Mouse (Mus musculus): ENCODE measurements at regions not wholly inside any gene's neighbourhood (a gene's known extent, or its start where the extent isn't known, plus 50 kb on each side); places are given as distances from the start of the nearest gene placed in this dataset.

GRCm38 (mm10) chr14:123219590-123219989, 235.8 kb upstream of the Tmtc4 start:
- Histone ChIP-seq H3K27ac (no peak overlapping the region), H3K4me2 (replicated peaks) (no peak overlapping the region), H3K4me3 (replicated peaks) (no peak overlapping the region), H3K9ac (replicated peaks) (no peak overlapping the region), H3K9me3 (no peaks in the 10 kb centered on the region), H3K4me1 (replicated peaks) (no peaks in the 10 kb centered on the region), H3K27me3 (no peaks in the 10 kb centered on the region), H3K36me3 (no peaks in the 10 kb centered on the region)
- ATAC-seq: no peak
- WGBS: 89% methylated on average over 1 of the region's 1 CpGs

- Histone ChIP-seq H3K27ac (no peak overlapping the region), H3K4me1 (replicated peaks) (no peaks in the 10 kb centered on the region), H3K4me3 (replicated peaks) (no peak overlapping the region), H3K4me2 (replicated peaks) (no peak overlapping the region), H3K27me3 (no peaks in the 10 kb centered on the region), H3K9ac (replicated peaks) (no peak overlapping the region), H3K9me3 (no peaks in the 10 kb centered on the region), H3K36me3 (no peaks in the 10 kb centered on the region)
- 90% methylated on average over 3 of the region's 3 CpGs for WGBS
- no peak for ATAC-seq
These were observed 226.4 kb upstream of the Tmtc4 start for GRCm38 (mm10) chr14:123210241-123210640.

- Histone ChIP-seq H3K27me3 (no peaks in the 10 kb centered on the region), H3K27ac (no peak overlapping the region), H3K9ac (replicated peaks) (no peak overlapping the region), H3K4me1 (replicated peaks) (peaks cover 10% of the 10 kb centered on the region; the same call in 1 of the 2 replicates), H3K36me3 (no peaks in the 10 kb centered on the region), H3K9me3 (no peaks in the 10 kb centered on the region), H3K4me3 (replicated peaks) (no peak overlapping the region), H3K4me2 (replicated peaks) (no peak overlapping the region)
- no peak for ATAC-seq
- WGBS: 82% methylated on average over 2 of the region's 2 CpGs
These were observed 219.0 kb upstream of the Tmtc4 start for GRCm38 (mm10) chr14:123202848-123203247.

GRCm38 (mm10) chr14:123202313-123202712, 218.5 kb upstream of the Tmtc4 start:
- no peak overlapping the region for H3K4me3 ChIP-seq (replicated peaks)
- 69% methylated on average over 4 of the region's 4 CpGs for WGBS
- ATAC-seq: peak; percentile 59

GRCm38 (mm10) chr14:123201426-123202274, 217.8 kb upstream of the Tmtc4 start:
- peaks cover 10% of the 10 kb centered on the region; the same call in 1 of the 2 replicates for H3K4me1 ChIP-seq (replicated peaks)
- H3K27me3 ChIP-seq: no peaks in the 10 kb centered on the region
- no peak overlapping the region for H3K4me3 ChIP-seq (replicated peaks)
- no peak overlapping the region for H3K4me2 ChIP-seq (replicated peaks)
- ATAC-seq: peak; percentile 78
- whole genome bisulfite sequencing: 77% methylated on average over 14 of the region's 14 CpGs
- H3K27ac ChIP-seq: 0 out of 2 replicates have a peak overlapping the region, but pooled peaks have one; percentile 40
- no peaks in the 10 kb centered on the region for H3K36me3 ChIP-seq
- H3K9ac ChIP-seq (replicated peaks): no peak overlapping the region
- H3K9me3 ChIP-seq: no peaks in the 10 kb centered on the region

More at GRCm38 (mm10) chr14:123202313-123202712, 218.5 kb upstream of the Tmtc4 start:
- H3K27ac ChIP-seq: no peak overlapping the region
- no peaks in the 10 kb centered on the region for H3K9me3 ChIP-seq
- H3K9ac ChIP-seq (replicated peaks): no peak overlapping the region
- H3K4me1 ChIP-seq (replicated peaks): peaks cover 10% of the 10 kb centered on the region; the same call in 1 of the 2 replicates
- no peaks in the 10 kb centered on the region for H3K36me3 ChIP-seq
- no peak overlapping the region for H3K4me2 ChIP-seq (replicated peaks)
- H3K27me3 ChIP-seq: no peaks in the 10 kb centered on the region

- ATAC-seq: no peak
- no peak overlapping the region for H3K27ac ChIP-seq
- no peak overlapping the region for H3K4me2 ChIP-seq (replicated peaks)
- no peak overlapping the region for H3K9ac ChIP-seq (replicated peaks)
- WGBS: 51% methylated on average over 3 of the region's 3 CpGs
- H3K27me3 ChIP-seq: no peaks in the 10 kb centered on the region
- H3K4me3 ChIP-seq (replicated peaks): no peak overlapping the region
- H3K9me3 ChIP-seq: no peaks in the 10 kb centered on the region
- peaks cover 10% of the 10 kb centered on the region; the same call in 1 of the 2 replicates for H3K4me1 ChIP-seq (replicated peaks)
- H3K36me3 ChIP-seq: no peaks in the 10 kb centered on the region
These were observed 215.3 kb upstream of the Tmtc4 start for GRCm38 (mm10) chr14:123199111-123199510.

- no peak for ATAC-seq
- Histone ChIP-seq H3K27ac (no peak overlapping the region), H3K9ac (replicated peaks) (no peak overlapping the region), H3K9me3 (no peaks in the 10 kb centered on the region), H3K27me3 (no peaks in the 10 kb centered on the region), H3K4me2 (replicated peaks) (no peak overlapping the region), H3K4me1 (replicated peaks) (no peaks in the 10 kb centered on the region), H3K4me3 (replicated peaks) (no peak overlapping the region), H3K36me3 (no peaks in the 10 kb centered on the region)
- WGBS: 95% methylated on average over 2 of the region's 2 CpGs
These were observed 208.7 kb upstream of the Tmtc4 start for GRCm38 (mm10) chr14:123192574-123192973.

- Histone ChIP-seq H3K4me3 (replicated peaks) (no peak overlapping the region), H3K27me3 (no peaks in the 10 kb centered on the region), H3K36me3 (no peaks in the 10 kb centered on the region), H3K9ac (replicated peaks) (no peak overlapping the region), H3K27ac (no peak overlapping the region), H3K9me3 (no peaks in the 10 kb centered on the region), H3K4me1 (replicated peaks) (no peaks in the 10 kb centered on the region), H3K4me2 (replicated peaks) (no peak overlapping the region)
- ATAC-seq: no peak
These were observed 206.9 kb upstream of the Tmtc4 start for GRCm38 (mm10) chr14:123190729-123191128.

- Histone ChIP-seq H3K9ac (replicated peaks) (no peak overlapping the region), H3K4me2 (replicated peaks) (no peak overlapping the region), H3K4me1 (replicated peaks) (no peaks in the 10 kb centered on the region), H3K27ac (no peak overlapping the region), H3K4me3 (replicated peaks) (no peak overlapping the region), H3K36me3 (no peaks in the 10 kb centered on the region), H3K9me3 (no peaks in the 10 kb centered on the region), H3K27me3 (no peaks in the 10 kb centered on the region)
- ATAC-seq: peak; percentile 50; the same call in 1 of the 2 replicates
- 59% methylated on average over 11 of the region's 11 CpGs for WGBS
These were observed 203.6 kb upstream of the Tmtc4 start for GRCm38 (mm10) chr14:123187270-123188058.

- H3K27me3 ChIP-seq: no peaks in the 10 kb centered on the region
- H3K4me2 ChIP-seq (replicated peaks): no peak overlapping the region
- H3K9ac ChIP-seq (replicated peaks): no peak overlapping the region
- no peak overlapping the region for H3K27ac ChIP-seq
- no peaks in the 10 kb centered on the region for H3K36me3 ChIP-seq
- WGBS: 31% methylated on average over 2 of the region's 2 CpGs
- ATAC-seq: 0 out of 2 replicates have a peak, but pooled peaks have one; percentile 40
- H3K4me3 ChIP-seq (replicated peaks): no peak overlapping the region
- H3K9me3 ChIP-seq: no peaks in the 10 kb centered on the region
- H3K4me1 ChIP-seq (replicated peaks): 0 out of 2 replicates have a peak, but pooled peaks cover 3% of the 10 kb centered on the region
These were observed 189.3 kb upstream of the Tmtc4 start for GRCm38 (mm10) chr14:123173183-123173582.

- ATAC-seq: no peak
- WGBS: 67% methylated on average over 1 of the region's 1 CpGs
- Histone ChIP-seq H3K9me3 (no peaks in the 10 kb centered on the region), H3K9ac (replicated peaks) (no peak overlapping the region), H3K27me3 (no peaks in the 10 kb centered on the region), H3K4me3 (replicated peaks) (no peak overlapping the region), H3K4me1 (replicated peaks) (0 out of 2 replicates have a peak, but pooled peaks cover 3% of the 10 kb centered on the region), H3K4me2 (replicated peaks) (no peak overlapping the region), H3K36me3 (no peaks in the 10 kb centered on the region), H3K27ac (no peak overlapping the region)
These were observed 188.0 kb upstream of the Tmtc4 start for GRCm38 (mm10) chr14:123171865-123172264.

- no peaks in the 10 kb centered on the region for H3K9me3 ChIP-seq
- H3K27ac ChIP-seq: no peak overlapping the region
- no peak overlapping the region for H3K4me2 ChIP-seq (replicated peaks)
- H3K4me1 ChIP-seq (replicated peaks): no peaks in the 10 kb centered on the region; the same call in 1 of the 2 replicates
- H3K9ac ChIP-seq (replicated peaks): no peak overlapping the region
- no peak for ATAC-seq
- no peaks in the 10 kb centered on the region for H3K36me3 ChIP-seq
- no peaks in the 10 kb centered on the region for H3K27me3 ChIP-seq
- H3K4me3 ChIP-seq (replicated peaks): no peak overlapping the region
- WGBS: 66% methylated on average over 4 of the region's 4 CpGs
These were observed 180.0 kb upstream of the Tmtc4 start for GRCm38 (mm10) chr14:123163842-123164241.

Data from midbrain, embryonic 13.5 days (tissue).